Mouse (Mus musculus) myocyte (in vitro differentiated cells): ENCODE results near the gene Paqr9. TPM values are rescaled to one million over a fixed set of nuclear protein-coding genes. Genes with fewer than 3 reads are reported as not detected.

ENCODE experiments used
- H3K27me3 ChIP-seq: one replicate; pipeline ENCODE4 v1.6.1; 2011; ENCODE audit not compliant: control insufficient read depth, insufficient read depth, insufficient read length
- H3K36me3 ChIP-seq: one replicate; pipeline ENCODE4 v1.6.1; 2011; ENCODE audit not compliant: control insufficient read depth, insufficient read depth
- H3K4me2 ChIP-seq: one replicate; pipeline ENCODE4 v1.6.1; 2011; ENCODE audit warnings: low read depth, control low read depth
- H3K4me3 ChIP-seq: one replicate; pipeline ENCODE4 v1.5.1; 2011; ENCODE audit warnings: mild to moderate bottlenecking, control low read depth, moderate library complexity
- H3K79me2 ChIP-seq: one replicate; pipeline ENCODE4 v1.6.1; 2011; ENCODE audit not compliant: control insufficient read depth, insufficient read depth
- H3ac ChIP-seq: one replicate; pipeline ENCODE4 v1.6.1; 2011; ENCODE audit not compliant: control insufficient read depth, insufficient read length
- CEBPB ChIP-seq: IDR thresholded peaks from 2 replicates; pipeline ENCODE4 v1.6.1; 2011; ENCODE audit warnings: mild to moderate bottlenecking, moderate library complexity; ENCODE audit not compliant: poor library complexity, insufficient read depth, severe bottlenecking
- E2F4 ChIP-seq: IDR thresholded peaks from one replicate; pipeline ENCODE4 v1.6.1; 2011; ENCODE audit warnings: mild to moderate bottlenecking, control low read depth, moderate library complexity; ENCODE audit not compliant: insufficient read depth
- MAX ChIP-seq: IDR thresholded peaks from one replicate; pipeline ENCODE4 v1.6.1; 2011; ENCODE audit warnings: low read depth, mild to moderate bottlenecking, control low read depth
- MYOD1 ChIP-seq, 3 experiments: IDR thresholded peaks; one replicate each; pipeline ENCODE4 v1.6.1; 2011; ENCODE audit warnings: control low read depth in 2 of 3, low read depth in 2 of 3, mild to moderate bottlenecking in 2 of 3, moderate library complexity in 1 of 3; ENCODE audit not compliant: insufficient read length in 2 of 3, control insufficient read depth in 1 of 3
- MYOG ChIP-seq, 3 experiments: IDR thresholded peaks; one replicate each; pipeline ENCODE4 v1.6.1; 2011; ENCODE audit warnings: control low read depth in 2 of 3, low read depth in 2 of 3, mild to moderate bottlenecking in 2 of 3; ENCODE audit not compliant: insufficient read length in 2 of 3, control insufficient read depth in 1 of 3, insufficient read depth in 1 of 3
- POLR2A ChIP-seq: IDR thresholded peaks from one replicate; pipeline ENCODE4 v1.6.1; 2011; ENCODE audit warnings: low read depth, mild to moderate bottlenecking, control low read depth, moderate library complexity; ENCODE audit not compliant: insufficient read length
- POLR2AphosphoS2 ChIP-seq: IDR thresholded peaks from one replicate; pipeline ENCODE4 v1.6.1; 2011; ENCODE audit warnings: low read depth, control low read depth; ENCODE audit not compliant: insufficient read length
- REST ChIP-seq: IDR thresholded peaks from one replicate; pipeline ENCODE4 v1.6.1; 2011; ENCODE audit warnings: mild to moderate bottlenecking, control low read depth, moderate library complexity; ENCODE audit not compliant: insufficient read depth, insufficient read length
- SRF ChIP-seq: IDR thresholded peaks from one replicate; pipeline ENCODE4 v1.6.1; 2011; ENCODE audit warnings: low read depth; ENCODE audit not compliant: control insufficient read depth, insufficient read length
- TCF12 ChIP-seq: IDR thresholded peaks from one replicate; pipeline ENCODE4 v1.6.1; 2011; ENCODE audit warnings: mild to moderate bottlenecking, control low read depth; ENCODE audit not compliant: poor library complexity, insufficient read depth, severe bottlenecking
- TCF3 ChIP-seq: IDR thresholded peaks from one replicate; pipeline ENCODE4 v1.6.1; 2011; ENCODE audit warnings: low read depth, control low read depth; ENCODE audit not compliant: insufficient read length
- USF1 ChIP-seq: IDR thresholded peaks from one replicate; pipeline ENCODE4 v1.6.1; 2011; ENCODE audit warnings: low read depth, mild to moderate bottlenecking, control low read depth, moderate library complexity
- polyA plus RNA-seq: library from polyadenylated mRNA; unstranded; fragments of >200 nt; fragmentation: generic; extraction: Trizol; gene quantifications from one replicate; pipeline ENCODE4 v1.2.1, GENCODE M21; 2012; ENCODE audit warnings: missing spikeins

Gene Paqr9
- polyA plus RNA-seq, 1 experiment, result under 0.01 TPM

DNA sequence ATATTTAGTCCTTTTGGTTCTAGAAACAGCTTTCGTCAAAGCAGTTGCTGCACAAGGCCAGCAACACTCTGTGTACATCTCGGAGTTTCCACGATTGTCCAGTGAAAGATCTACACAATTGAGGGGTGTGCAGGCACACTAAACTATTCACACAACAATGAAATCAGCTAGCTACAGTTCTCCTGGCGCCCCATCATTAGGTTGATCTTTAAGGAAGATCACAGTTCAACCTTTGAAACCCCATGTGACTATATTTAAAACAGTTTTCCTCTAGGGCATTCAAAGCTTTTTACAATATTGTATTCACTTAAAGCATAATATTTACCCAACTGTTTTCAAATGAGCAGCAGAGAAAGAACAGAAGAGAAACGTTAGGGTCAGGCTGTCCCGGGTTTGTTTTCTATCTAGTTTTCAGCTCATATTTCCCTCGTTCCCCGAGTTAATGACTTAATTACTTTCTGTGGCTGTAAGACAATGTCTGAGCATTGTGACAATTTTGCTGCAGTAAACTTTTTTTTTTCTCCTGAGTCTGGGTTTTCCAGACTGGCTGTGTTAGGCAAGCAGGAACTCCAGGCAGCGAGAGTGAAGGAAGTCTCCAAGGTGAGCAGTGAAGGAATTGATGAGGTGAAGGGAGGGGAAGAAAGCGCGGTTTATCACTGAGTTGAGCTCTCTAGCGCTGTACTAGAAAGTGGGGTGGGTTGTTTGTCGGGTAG, 38.2 kb downstream of the Paqr9 start:
- Histone ChIP-seq H3K27me3 (no peaks in the 10 kb centered on the region), H3K4me2 (no peak overlapping the region), H3K4me3 (no peak overlapping the region), H3K36me3 (no peaks in the 10 kb centered on the region), H3ac (no peak overlapping the region), H3K79me2 (no peaks in the 10 kb centered on the region)
- no peak for TF ChIP-seq E2F4
- TF ChIP-seq CEBPB, result no peak
- no peak for TF ChIP-seq POLR2AphosphoS2
- no peak for TF ChIP-seq POLR2A
- no peak for TF ChIP-seq REST
- no peak for TF ChIP-seq MAX
- no peak for TF ChIP-seq TCF3
- no peak for TF ChIP-seq SRF
- TF ChIP-seq USF1, result no peak
- TF ChIP-seq MYOG (IDR thresholded peaks at IDR 0.05; ENCODE audit: control insufficient read depth in 1 of 3, insufficient read depth in 1 of 3, insufficient read length in 2 of 3, low read depth in 2 of 3), result no peak
- TF ChIP-seq MYOD1 (IDR thresholded peaks at IDR 0.05; ENCODE audit: control insufficient read depth in 1 of 3, insufficient read length in 2 of 3, low read depth in 2 of 3), result no peak
- TF ChIP-seq TCF12, result no peak

DNA sequence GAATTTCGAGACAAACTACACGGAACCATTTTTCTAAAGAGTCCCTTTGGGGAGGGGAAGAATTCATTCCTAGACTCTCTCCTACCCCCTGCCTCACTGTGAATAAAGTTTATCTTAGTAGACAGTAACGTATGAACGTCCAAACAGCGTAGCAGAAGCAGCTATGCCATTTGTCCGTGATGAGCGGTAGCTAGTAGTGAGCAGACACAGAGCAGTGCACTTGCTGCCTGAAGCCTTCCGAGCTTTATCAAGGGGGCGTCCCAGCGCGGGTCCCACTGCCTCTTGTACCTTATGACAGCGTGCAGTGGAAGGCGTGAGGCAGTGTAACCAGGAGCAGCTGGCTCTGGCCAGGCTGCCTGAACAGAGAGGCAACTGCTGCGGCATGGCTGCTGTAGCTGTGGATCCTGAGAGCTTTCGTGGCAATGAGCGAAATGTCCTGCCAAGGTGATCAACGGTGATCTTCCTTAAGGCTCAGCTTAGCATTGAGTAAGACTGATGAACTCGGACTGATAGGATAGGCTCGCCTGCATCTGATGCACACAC, 38.8 kb downstream of the Paqr9 start:
- H3K4me2 ChIP-seq, result no peak overlapping the region
- no peak overlapping the region for H3ac ChIP-seq
- no peaks in the 10 kb centered on the region for H3K27me3 ChIP-seq
- no peak overlapping the region for H3K4me3 ChIP-seq
- no peaks in the 10 kb centered on the region for H3K36me3 ChIP-seq
- no peaks in the 10 kb centered on the region for H3K79me2 ChIP-seq
- no peak for TF ChIP-seq TCF3
- TF ChIP-seq MYOD1 (IDR thresholded peaks at IDR 0.05; ENCODE audit: control insufficient read depth in 1 of 3, insufficient read length in 2 of 3, low read depth in 2 of 3), result no peak
- no peak for TF ChIP-seq SRF
- TF ChIP-seq POLR2A, result no peak
- no peak for TF ChIP-seq TCF12

DNA sequence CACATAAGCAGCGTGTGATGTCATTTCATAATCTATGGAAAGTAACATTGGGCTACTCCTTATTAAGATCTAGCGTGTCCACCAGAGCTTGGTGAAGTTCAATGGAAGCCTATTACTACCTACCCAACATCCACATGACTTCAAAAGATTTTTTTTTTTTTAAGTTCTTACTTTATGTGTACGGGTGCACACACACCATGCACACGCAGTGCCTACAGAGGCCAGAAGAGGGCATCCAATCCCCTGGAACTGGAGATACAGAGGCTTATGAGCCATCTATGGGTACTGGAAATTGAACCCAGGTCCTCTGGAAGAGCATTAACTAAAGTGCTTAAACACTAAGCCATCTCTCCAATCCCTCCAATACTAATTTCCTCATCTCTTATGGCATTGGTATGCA, 39.9 kb downstream of the Paqr9 start:
- Histone ChIP-seq H3K79me2 (no peaks in the 10 kb centered on the region), H3K4me3 (no peak overlapping the region), H3K4me2 (no peak overlapping the region), H3K36me3 (no peaks in the 10 kb centered on the region), H3K27me3 (no peaks in the 10 kb centered on the region), H3ac (no peak overlapping the region)
- TF ChIP-seq MYOG (IDR thresholded peaks at IDR 0.05; ENCODE audit: control insufficient read depth in 1 of 3, insufficient read depth in 1 of 3, insufficient read length in 2 of 3, low read depth in 2 of 3) (no peak), USF1 (no peak), MYOD1 (IDR thresholded peaks at IDR 0.05; ENCODE audit: control insufficient read depth in 1 of 3, insufficient read length in 2 of 3, low read depth in 2 of 3) (no peak), E2F4 (no peak), TCF12 (no peak), POLR2AphosphoS2 (no peak), POLR2A (no peak), CEBPB (no peak), TCF3 (no peak), REST (no peak), MAX (no peak), SRF (no peak)

DNA sequence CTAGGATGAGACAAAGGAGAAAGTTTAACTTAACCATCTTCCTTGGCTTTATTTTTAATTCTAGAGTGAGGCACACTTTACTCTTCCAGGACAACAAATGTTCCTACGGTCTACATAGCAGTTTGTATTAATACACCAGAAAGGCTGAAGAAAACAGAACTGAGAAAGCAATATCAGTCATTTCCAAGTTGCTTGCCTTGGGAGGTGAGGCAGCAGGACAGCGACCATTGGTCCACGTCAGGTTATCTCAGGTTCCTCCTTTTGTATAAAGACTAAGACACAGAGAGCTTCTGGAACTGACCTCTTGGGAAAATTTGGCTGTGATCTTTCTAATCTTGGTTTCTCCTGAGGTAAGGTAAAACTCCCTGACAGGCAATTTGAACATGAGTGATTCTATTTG, 43.4 kb downstream of the Paqr9 start:
- no peak for TF ChIP-seq MAX
- TF ChIP-seq TCF3, result no peak
- TF ChIP-seq CEBPB, result no peak
- no peak for TF ChIP-seq E2F4
- TF ChIP-seq POLR2AphosphoS2, result no peak
- no peak for TF ChIP-seq REST
- no peak for TF ChIP-seq MYOD1 (IDR thresholded peaks at IDR 0.05; ENCODE audit: control insufficient read depth in 1 of 3, insufficient read length in 2 of 3, low read depth in 2 of 3)
- TF ChIP-seq USF1, result no peak
- no peak for TF ChIP-seq SRF
- no peak for TF ChIP-seq POLR2A
- no peak overlapping the region for H3K4me2 ChIP-seq
- no peaks in the 10 kb centered on the region for H3K27me3 ChIP-seq
- no peak overlapping the region for H3ac ChIP-seq
- no peaks in the 10 kb centered on the region for H3K36me3 ChIP-seq
- no peak overlapping the region for H3K4me3 ChIP-seq
- no peaks in the 10 kb centered on the region for H3K79me2 ChIP-seq

DNA sequence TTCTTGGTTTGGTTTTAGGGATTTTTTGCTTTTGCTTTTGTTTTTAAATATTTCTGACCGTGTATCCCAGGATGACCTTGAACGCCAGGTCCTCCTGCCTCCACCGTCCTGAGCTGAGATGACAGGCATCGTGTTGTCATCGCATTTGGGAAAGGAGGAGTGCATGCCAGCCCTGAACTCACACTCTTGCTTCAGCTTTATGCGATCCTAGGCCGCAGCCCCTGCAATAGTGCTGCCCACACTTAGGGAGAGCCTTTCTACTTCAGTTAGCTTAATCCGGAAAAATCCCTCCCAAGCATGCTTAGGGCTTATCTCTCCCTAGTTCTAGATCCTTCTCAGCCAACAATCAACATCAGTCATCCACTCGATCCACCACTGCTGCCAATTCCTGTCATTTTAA, 43.9 kb downstream of the Paqr9 start:
- TF ChIP-seq POLR2AphosphoS2, result no peak
- TF ChIP-seq USF1, result no peak
- TF ChIP-seq MYOG (IDR thresholded peaks at IDR 0.05; ENCODE audit: control insufficient read depth in 1 of 3, insufficient read depth in 1 of 3, insufficient read length in 2 of 3, low read depth in 2 of 3), result no peak
- no peak for TF ChIP-seq E2F4
- no peak for TF ChIP-seq REST
- no peak for TF ChIP-seq SRF
- TF ChIP-seq TCF12, result no peak
- TF ChIP-seq MAX, result no peak
- TF ChIP-seq POLR2A, result no peak
- no peak for TF ChIP-seq CEBPB
- TF ChIP-seq MYOD1 (IDR thresholded peaks at IDR 0.05; ENCODE audit: control insufficient read depth in 1 of 3, insufficient read length in 2 of 3, low read depth in 2 of 3), result no peak
- no peak for TF ChIP-seq TCF3
- H3K4me3 ChIP-seq, result no peak overlapping the region
- H3K27me3 ChIP-seq, result no peaks in the 10 kb centered on the region
- H3K4me2 ChIP-seq, result no peak overlapping the region
- H3ac ChIP-seq, result no peak overlapping the region
- no peaks in the 10 kb centered on the region for H3K36me3 ChIP-seq
- no peaks in the 10 kb centered on the region for H3K79me2 ChIP-seq
